Mouse (Mus musculus) frontal cortex, postnatal 36 days (tissue): ENCODE measurements around the gene Ccdc24.

Experiments used
- DNase-seq, 2 experiments: peaks; one replicate each; pipeline ENCODE4 v3.0.0; 2022; ENCODE audit warnings: low spot score in 2 of 2

Gene Ccdc24

GRCm38 (mm10) chr4:117891738-117892161 lies 19.4 kb upstream of the Ccdc24 start, which contains the start of gene Dph2:
Dph2 (minus strand) TSS chr4:117892032.
- DNase-seq: peak; percentile 80 to 85

DNA sequence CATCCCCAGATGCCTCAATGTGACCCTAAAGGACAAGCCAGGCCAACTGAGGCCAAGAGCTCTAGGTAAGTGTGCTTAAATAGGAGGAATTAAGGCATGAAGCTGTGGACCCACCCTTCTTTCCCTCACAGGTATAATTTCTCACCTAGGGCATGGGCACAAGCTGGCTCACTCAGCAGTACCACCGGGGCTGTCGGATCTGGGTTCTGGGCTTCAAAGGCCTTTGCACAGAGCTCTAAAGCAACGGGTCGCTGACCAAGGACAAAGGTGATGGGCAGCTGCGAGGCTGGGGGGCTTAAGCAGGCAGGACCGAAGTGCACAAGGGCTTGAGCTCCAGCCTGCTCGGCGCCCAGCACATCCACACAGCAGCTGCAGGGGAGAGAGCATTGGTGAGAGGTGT lies 18.4 kb upstream of the Ccdc24 start:
- DNase-seq: no peak

DNA sequence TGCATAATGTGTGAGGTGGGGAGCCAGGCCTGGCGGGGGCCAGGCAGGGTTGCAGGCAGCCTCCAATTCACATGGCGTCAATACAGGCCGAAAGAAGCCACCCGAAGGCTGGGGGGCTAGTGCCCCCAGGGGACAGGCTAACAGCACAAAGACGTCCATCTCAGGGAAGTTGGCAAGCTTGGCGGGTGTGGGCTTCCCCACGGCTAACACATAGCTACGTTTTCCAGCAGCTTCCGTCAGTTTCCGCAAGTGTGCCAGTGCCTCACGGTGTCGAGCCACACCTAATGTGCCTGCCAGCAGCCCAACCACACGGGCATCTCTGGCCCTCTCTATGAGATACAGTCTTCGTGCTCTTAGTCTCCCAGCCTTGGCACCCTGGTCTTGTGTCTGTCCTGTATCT lies 17.7 kb upstream of the Ccdc24 start:
- DNase-seq: no peak

DNA sequence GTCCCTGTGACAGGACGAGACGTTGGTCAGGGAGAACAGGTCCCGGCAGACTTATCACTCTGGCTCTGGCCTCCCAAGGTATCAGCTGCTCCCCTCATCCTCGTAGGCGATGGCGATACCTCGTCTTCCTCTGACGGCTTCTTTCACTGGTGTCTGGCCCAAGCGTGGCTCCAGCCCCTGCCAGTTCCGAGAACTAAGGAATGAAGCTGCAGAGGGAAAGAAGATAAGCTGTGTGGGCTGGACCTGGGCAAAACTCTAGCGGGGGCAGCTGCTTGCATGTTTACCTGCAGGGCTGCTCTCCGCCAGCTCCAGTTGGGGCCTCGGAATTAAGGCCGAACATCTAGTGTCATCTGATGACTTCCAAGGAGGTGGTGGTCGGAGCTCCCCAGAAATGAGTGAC lies 17.1 kb upstream of the Ccdc24 start:
- no peak for DNase-seq

DNA sequence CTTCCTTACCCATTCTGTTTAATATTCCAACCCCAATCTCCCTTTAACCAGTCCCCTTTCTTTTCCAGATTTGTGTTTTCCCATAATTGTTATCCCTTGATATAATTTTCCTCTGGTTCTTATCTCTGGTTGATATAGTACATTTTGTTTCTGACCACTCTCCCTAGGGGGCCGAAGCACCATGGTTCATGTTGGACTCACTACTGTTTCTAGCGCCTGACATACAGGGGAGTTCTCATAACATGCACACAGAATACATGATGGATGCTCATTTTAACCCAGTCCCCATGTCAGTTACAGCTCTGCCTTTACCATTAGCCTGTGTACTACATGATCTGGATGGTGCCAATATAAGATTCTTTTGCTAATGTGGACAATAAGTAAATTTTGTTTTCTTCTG lies 15.6 kb upstream of the Ccdc24 start:
- DNase-seq: no peak

DNA sequence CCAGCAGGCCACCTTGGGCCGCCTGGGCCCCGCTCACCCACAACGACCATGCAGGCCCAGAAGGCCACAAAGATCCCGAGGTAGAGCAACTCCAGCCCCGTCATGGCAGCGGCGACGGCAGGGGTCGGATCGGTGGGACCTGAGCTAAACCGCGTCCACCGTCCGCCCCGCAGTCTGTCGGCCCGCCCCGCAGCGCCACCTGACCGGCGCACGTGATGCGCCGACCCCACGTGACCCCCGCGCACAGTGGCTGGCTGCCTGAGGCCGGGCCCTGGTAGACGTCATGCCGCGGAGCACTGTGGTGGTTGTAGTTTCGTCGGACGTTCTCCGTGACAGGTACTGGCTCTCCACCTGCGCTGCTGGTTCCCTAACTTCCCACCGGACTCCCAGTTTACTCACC lies 14.8 kb upstream of the Ccdc24 start, which contains the start of gene Atp6v0b:
Atp6v0b (minus strand) TSS at position 201 of the 400 bp plus-strand sequence.
- peak; percentile 95 to 96 for DNase-seq

DNA sequence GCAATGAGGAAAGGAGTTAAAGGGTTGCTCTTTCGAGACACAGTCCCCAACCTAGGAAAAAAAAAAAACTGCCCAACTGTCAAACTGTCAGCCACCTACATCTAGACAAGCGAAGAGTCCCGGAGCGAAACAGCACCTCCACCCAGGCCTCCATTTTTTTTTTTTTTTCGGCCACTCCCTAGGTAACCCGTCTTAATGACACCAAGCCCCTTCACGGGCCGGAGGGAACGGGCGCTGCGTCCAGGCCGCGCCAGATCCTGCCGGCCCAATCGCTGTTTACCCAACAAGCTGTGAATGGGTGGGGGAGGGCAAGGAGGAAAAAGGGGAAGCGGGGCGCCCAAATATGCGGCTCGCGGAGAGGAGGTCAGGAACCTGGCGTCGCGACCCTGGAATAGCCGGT lies 14.3 kb upstream of the Ccdc24 start:
- no peak for DNase-seq

- no peak for DNase-seq
Observed at GRCm38 (mm10) chr4:117885994-117886393, 13.6 kb upstream of the Ccdc24 start.

DNA sequence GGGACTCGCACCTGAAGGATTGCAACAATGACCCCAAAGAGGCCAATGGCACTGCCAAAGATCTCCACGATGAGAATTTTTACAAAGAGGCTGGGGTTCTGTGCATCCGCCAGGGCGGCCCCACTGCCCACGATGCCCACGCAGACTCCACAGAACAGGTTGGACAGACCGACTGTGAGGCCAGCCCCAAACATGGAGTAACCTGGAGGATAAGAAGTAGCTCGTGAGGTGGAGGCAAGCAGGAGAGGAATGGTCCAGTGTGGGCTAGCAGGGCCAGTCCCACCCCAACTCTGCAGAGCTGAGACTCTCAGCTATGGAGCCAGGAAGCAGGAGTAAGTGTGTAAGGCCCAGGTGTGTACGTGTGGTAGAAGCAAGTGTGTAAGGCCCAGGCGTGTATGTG lies 12.7 kb upstream of the Ccdc24 start:
- DNase-seq: no peak

- DNase-seq: no peak
Observed at GRCm38 (mm10) chr4:117884146-117884545, 11.8 kb upstream of the Ccdc24 start.

DNA sequence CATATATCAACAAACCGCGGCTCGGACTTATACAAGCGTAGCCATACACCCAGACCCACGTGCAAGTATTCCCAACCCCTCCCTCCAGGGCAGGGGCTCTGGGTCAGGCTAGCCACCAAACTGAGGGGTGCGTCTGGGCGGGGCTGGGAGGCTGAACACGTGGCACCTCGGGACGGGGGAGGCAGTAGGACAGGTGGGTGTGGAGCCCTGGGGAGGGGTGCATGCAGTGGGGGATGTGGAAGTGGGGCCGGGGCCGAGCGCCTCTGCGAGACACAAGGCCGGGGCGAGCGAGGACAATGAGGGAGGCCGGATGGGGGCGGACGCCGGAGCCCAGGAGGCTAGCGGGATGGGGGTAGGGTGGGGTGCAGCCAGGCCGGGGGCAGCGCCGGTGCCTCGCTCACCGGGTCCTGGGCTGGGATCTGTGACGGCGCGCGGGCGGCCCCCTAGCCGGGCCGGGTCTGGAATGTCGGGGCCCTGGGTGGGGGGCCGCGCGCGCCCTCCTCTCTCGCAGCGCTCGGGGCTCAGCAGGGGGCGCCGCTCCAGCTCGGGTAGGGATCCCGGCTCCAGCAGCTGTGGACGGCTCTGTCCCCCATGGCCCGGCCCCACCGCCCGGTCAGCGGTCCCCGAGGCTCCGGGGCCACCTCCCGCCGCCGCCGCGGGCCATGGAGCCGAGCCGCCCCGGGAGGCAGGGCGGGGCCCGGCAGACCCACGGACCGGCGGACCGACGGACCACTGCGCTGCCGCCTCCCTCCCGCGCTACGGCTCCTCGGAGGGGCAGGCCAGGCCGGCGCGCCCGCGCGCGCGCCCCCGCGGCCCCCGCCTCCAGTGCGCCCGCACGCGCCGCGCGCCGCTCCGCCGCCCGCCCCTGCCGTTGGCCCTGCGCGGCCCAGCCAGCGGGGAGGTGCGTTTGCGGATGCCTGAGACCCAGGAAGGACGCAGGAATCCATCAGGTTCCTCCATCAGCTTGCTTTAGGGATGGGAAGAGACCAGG lies 10.6 kb upstream of the Ccdc24 start, which contains the start of gene B4galt2:
B4galt2 (minus strand) TSS at position 787 of the 991 bp plus-strand sequence.
- peak; percentile 66 to 71 for DNase-seq

- no peak for DNase-seq
Observed at GRCm38 (mm10) chr4:117878703-117879102, 6.3 kb upstream of the Ccdc24 start.

DNA sequence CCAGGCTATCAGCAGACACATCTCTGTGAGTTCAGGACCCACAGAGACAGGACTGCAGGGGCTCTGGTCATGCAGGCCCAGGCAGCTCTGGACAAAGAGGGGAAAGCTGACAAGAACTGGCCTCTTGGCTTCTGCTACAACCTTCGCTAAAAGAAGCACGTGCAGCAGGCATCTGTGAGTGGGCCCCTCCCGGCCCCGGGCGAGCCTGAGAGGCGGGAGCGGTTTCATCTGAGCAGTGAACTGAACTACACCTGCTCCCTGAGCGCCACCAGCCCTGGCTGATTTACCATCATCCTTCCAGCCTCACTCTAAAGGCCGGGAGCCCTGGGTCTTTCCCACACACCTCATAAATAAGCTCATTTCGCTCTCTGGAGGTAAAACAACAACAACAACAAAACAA lies 5.9 kb upstream of the Ccdc24 start:
- DNase-seq: no peak

- DNase-seq: no peak
Observed at GRCm38 (mm10) chr4:117873615-117874014, 1.3 kb upstream of the Ccdc24 start.

DNA sequence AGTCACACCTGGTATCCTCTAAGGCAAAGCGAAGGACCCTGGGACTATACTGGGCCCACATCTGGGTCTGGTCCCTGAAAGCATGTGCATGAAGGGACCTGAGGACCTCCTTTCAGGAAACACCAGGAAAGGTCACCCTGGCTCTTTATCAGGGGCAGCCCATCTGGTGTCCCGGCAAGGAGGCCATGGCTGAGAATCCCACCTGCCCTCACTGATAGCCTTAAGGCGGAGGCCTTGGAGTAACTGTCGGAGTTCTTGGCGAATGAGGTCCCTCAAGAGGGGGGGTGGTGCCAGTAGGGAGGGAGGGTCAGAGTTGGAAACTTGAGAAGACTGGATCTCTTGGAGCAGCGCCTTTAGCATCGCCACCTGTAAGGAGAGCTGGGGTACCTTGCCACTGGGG lies 570 bp downstream of the Ccdc24 start:
- DNase-seq: no peak

GRCm38 (mm10) chr4:117870437-117870836 lies 1.9 kb downstream of the Ccdc24 start:
- no peak for DNase-seq

GRCm38 (mm10) chr4:117869317-117869716 lies 3.0 kb downstream of the Ccdc24 start:
- DNase-seq: no peak

DNA sequence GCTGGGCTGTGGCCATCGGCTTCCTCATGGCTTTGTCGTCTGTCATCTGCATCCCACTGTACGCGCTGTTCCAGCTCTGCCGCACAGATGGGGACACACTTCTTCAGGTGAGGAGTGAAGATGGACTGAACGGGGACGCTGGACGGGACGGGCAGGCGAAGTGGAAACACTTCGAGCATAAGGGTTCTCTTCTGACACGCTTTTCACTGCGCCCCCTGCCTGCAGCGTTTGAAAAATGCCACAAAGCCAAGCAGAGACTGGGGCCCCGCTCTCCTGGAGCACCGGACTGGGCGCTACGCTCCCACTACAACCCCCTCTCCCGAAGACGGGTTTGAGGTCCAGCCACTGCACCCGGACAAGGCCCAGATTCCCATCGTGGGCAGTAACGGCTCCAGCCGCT lies 4.5 kb downstream of the Ccdc24 start:
- peak in 1 of 2 experiments; percentile 52 for DNase-seq

DNA sequence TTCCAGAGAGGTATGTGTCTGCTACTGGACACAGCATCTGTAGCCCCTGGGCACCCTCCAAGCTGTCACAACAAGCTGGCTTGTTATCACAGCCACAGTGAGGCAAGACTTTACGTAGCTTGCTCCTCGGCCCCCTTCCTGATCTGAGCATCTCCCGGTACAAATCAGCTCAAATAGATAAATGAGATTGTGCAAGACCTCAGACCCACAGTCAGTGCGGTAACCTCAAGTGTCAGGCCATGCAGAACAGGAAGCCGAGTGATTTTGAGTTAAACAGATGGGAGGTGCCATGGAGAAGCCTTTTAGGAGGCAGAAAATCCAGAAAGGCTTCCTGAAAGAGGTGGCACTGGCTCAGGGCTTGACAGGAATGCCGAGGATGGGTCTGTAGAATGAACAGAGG lies 5.4 kb downstream of the Ccdc24 start:
- no peak for DNase-seq

DNA sequence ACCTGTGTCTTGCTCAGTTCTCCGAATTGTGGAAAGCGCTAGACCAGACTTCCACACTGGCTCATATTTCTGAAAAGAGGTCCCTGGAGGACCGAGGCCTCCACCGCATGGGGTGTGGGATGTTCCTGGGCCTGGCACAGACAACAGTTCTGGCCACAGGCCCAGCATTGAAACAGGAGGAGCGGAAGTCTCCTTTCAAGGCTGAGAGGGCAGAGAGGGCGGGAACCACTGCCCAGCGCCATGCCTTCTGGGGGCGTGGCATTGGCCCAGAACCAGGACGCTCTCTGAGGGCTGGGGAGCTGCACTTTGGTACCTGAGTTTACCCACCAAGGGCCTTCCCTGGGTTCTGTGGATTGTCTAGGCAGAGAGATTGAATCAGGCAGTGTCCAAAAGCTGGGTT lies 6.3 kb downstream of the Ccdc24 start:
- DNase-seq: no peak

DNA sequence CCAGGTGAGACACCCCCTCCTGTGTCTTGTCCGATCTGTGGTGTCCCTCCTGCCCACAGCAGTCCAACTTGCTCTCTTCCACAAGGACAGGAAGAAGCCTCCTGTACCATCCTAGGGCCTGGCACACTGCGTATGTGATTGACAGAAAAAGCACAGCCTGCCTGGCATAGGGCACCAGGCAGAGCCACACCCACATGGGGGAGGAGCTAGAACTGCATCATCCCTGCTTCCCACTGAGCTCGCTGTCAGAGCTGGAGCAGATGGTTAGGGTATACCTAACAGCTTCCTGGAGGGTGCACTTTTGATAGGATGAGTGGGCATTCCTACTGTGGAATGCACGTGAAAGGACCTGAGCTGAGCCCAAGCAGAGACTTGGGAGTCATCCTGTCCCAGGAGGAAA lies 9.5 kb downstream of the Ccdc24 start:
- DNase-seq: peak in 1 of 2 experiments; percentile 66

- DNase-seq: no peak
Observed at GRCm38 (mm10) chr4:117860570-117860969, 11.8 kb downstream of the Ccdc24 start.

DNA sequence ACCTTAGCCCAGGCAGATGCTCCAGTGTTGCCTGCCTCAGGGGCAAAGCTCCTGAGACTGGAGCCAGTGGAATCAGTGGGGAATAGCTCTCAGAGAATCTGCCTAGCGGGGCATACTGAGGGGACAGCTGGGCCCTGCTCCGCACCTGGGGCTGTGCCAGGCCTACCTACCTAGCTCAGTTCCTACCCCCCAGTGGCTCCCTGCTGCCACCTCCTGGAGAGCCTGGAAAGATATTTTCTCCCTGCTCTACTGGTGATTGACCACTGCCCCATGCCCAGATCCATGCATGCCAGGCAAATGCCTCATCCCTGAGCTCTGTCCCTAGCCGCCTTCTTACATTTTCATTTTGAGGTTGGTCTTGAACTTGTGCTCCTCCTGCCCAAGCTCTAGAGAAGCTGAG lies 13.6 kb downstream of the Ccdc24 start:
- peak; percentile 55 to 57 for DNase-seq
